Mouse (Mus musculus) stomach, embryonic 14.5 days (tissue): Measurements from ENCODE around the gene Ccl6. TPM values are rescaled to one million over a fixed set of nuclear protein-coding genes. Genes with fewer than 3 reads are reported as not detected.

Experiments
- ATAC-seq: fragments of 200-750 bp; cut with Nextera tagmentation; 2 replicates; pipeline ENCODE4 v1.8.0; 2017; ENCODE audit warnings: low read depth, moderate TSS enrichment; ENCODE audit not compliant: insufficient number of reproducible peaks, insufficient read depth, low FRiP score
- H3K27ac ChIP-seq: fragments of 300-500 bp; sonication (generic); 2 replicates; pipeline ENCODE4 v1.5.1; 2014; ENCODE audit warnings: mild to moderate bottlenecking, low read length, moderate library complexity, mixed read lengths
- H3K27me3 ChIP-seq: fragments of 300-500 bp; sonication (generic); 2 replicates; pipeline ENCODE4 v1.6.1; 2014; ENCODE audit warnings: low read length, control low read depth, mixed read lengths; ENCODE audit not compliant: control insufficient read depth, insufficient read depth
- H3K36me3 ChIP-seq: fragments of 300-500 bp; sonication (generic); 2 replicates; pipeline ENCODE4 v1.6.1; 2014; ENCODE audit warnings: mild to moderate bottlenecking, control low read depth, low read length, moderate library complexity, mixed read lengths; ENCODE audit not compliant: control insufficient read depth, insufficient read depth
- H3K4me1 ChIP-seq: fragments of 300-500 bp; sonication (generic); 2 replicates; pipeline ENCODE4 v1.6.1; 2014; ENCODE audit warnings: low read length, control low read depth, mixed read lengths; ENCODE audit not compliant: control insufficient read depth, insufficient read depth
- H3K4me2 ChIP-seq: fragments of 300-500 bp; sonication (generic); replicated peaks from 2 replicates; pipeline ENCODE4 v1.6.1; 2014; ENCODE audit warnings: low read depth, low read length, control low read depth
- H3K4me3 ChIP-seq: fragments of 300-500 bp; sonication (generic); 2 replicates; pipeline ENCODE4 v1.5.1; 2014; ENCODE audit warnings: low read depth, low read length, control low read depth
- H3K9ac ChIP-seq: fragments of 300-500 bp; sonication (generic); replicated peaks from 2 replicates; pipeline ENCODE4 v1.6.1; 2014; ENCODE audit warnings: low read depth, mild to moderate bottlenecking, control low read depth, low read length, moderate library complexity, mixed read lengths
- H3K9me3 ChIP-seq: fragments of 300-500 bp; sonication (generic); 2 replicates; pipeline ENCODE4 v1.6.1; 2016; ENCODE audit warnings: low read depth, low read length, control low read depth; ENCODE audit not compliant: control insufficient read depth
- WGBS: fragments of 180-500 bp; shearing (Covaris S2); extraction: QIAGEN DNeasy Blood & Tissue Kit; methylation state at CpG from one replicate; pipeline ENCODE4 v1.1.7; 2014; 5-methylcytosine and 5-hydroxymethylcytosine counted together
- polyA plus RNA-seq: library from polyadenylated mRNA; unstranded; fragments of >200 nt; fragmentation: Nextera tagmentation; extraction: Ambion mirVana; gene quantifications from 2 replicates; pipeline ENCODE4 v1.2.1, GENCODE M21; 2014

The Ccl6 gene
- polyA plus RNA-seq, 1 experiment from 2014 or later: 2.2 TPM

DNA sequence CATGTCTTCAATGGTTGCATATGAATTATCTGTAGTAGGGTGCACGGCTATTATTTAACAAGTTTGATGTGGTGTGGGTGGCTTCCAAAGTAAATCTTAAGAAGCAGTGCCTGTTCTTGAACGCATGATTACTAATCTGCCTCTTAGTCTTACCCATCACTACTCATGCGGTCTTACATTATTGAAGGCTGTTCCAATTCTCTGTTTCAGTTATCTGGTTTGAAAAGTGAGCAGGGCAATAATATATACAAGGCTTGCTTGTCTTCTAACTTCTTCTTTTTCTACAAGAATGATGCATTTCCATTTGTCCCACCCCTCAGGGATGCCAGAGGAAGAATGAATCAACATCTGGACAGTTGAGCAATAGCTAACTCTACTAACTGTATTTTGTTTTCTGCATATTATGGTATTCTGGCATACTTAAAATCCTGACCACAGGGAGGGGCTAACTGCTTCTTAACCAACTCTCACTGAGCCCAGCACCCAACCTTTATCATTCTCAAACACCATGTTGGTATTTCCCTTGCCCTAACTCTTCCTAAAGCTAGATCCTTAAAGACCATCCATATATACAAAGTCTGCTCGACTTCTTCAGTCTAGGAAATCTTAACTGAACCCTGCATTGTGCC lies 15.8 kb downstream of the Ccl6 start:
- no peak overlapping the region for H3K9ac ChIP-seq
- H3K36me3 ChIP-seq: no peaks in the 10 kb centered on the region
- no peak overlapping the region for H3K4me3 ChIP-seq
- WGBS: 86% methylated on average over 4 of the region's 4 CpGs
- no peak for ATAC-seq
- H3K4me2 ChIP-seq: no peak overlapping the region
- no peaks in the 10 kb centered on the region for H3K27me3 ChIP-seq
- no peaks in the 10 kb centered on the region for H3K9me3 ChIP-seq
- H3K4me1 ChIP-seq: no peaks in the 10 kb centered on the region
- no peak overlapping the region for H3K27ac ChIP-seq

GRCm38 (mm10) chr11:83572834-83573233 lies 20.1 kb downstream of the Ccl6 start:
- H3K4me1 ChIP-seq: no peaks in the 10 kb centered on the region
- no peak overlapping the region for H3K27ac ChIP-seq
- H3K4me3 ChIP-seq: no peak overlapping the region
- 43% methylated on average over 9 of the region's 9 CpGs for WGBS
- no peaks in the 10 kb centered on the region for H3K36me3 ChIP-seq
- no peaks in the 10 kb centered on the region for H3K27me3 ChIP-seq
- no peak overlapping the region for H3K4me2 ChIP-seq
- H3K9me3 ChIP-seq: no peaks in the 10 kb centered on the region
- no peak for ATAC-seq
- H3K9ac ChIP-seq: no peak overlapping the region

DNA sequence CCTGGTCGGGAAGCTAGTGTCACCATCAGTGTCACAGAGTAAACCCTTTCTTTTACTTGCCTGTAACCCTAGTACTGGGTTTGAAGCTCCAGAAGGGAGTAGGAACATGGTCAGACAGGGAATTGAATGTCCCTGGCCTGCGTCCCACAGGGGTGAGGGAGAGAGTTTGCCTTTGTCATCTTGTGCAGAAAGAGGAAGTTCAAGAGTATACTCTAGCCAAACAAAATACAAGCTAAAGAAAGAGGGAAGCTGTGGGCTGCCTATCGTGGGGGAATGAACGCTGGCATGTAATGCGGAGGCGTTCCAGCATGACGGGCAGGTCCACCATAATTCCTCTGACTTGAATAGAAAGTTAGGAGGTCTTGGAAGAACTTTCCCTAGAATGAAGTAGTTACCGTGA lies 20.7 kb downstream of the Ccl6 start:
- Histone ChIP-seq H3K4me3 (no peak overlapping the region), H3K4me2 (no peak overlapping the region), H3K9me3 (no peaks in the 10 kb centered on the region), H3K9ac (no peak overlapping the region), H3K27me3 (no peaks in the 10 kb centered on the region), H3K27ac (no peak overlapping the region), H3K4me1 (no peaks in the 10 kb centered on the region), H3K36me3 (no peaks in the 10 kb centered on the region)
- ATAC-seq: no peak
- 91% methylated on average over 8 of the region's 8 CpGs for WGBS

DNA sequence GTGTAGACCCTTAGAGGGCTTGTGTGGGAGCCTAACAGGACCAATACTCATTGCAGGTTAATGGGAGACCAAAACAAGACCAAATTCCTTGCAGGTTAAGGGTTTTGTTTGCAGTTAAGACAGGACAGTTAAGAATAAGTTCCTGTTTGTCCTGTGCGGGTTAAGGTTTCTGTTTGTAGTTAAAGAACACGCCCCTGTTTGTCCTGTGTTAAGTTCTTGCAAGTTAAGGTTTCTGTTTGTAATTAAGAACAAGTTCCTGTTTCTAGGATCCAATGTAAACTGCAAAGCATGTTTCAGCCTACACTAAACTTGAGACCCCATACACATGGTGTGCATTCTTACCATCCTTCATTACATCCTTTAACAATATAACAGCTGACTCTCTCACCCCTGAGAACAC lies 22.7 kb downstream of the Ccl6 start:
- no peak for ATAC-seq
- no peaks in the 10 kb centered on the region for H3K9me3 ChIP-seq
- no peaks in the 10 kb centered on the region for H3K36me3 ChIP-seq
- H3K27ac ChIP-seq: no peak overlapping the region
- H3K4me2 ChIP-seq: no peak overlapping the region
- H3K27me3 ChIP-seq: no peaks in the 10 kb centered on the region
- no peak overlapping the region for H3K4me3 ChIP-seq
- no peaks in the 10 kb centered on the region for H3K4me1 ChIP-seq
- H3K9ac ChIP-seq: no peak overlapping the region
- 58% methylated on average over 2 of the region's 2 CpGs for WGBS

- H3K27me3 ChIP-seq: no peaks in the 10 kb centered on the region
- ATAC-seq: no peak
- H3K4me1 ChIP-seq: no peaks in the 10 kb centered on the region
- H3K4me3 ChIP-seq: no peak overlapping the region
- no peak overlapping the region for H3K9ac ChIP-seq
- no peak overlapping the region for H3K4me2 ChIP-seq
- H3K9me3 ChIP-seq: no peaks in the 10 kb centered on the region
- no peak overlapping the region for H3K27ac ChIP-seq
- H3K36me3 ChIP-seq: no peaks in the 10 kb centered on the region
- WGBS: 96% methylated on average over 7 of the region's 7 CpGs
Measured at GRCm38 (mm10) chr11:83569249-83569648, 23.6 kb downstream of the Ccl6 start.

DNA sequence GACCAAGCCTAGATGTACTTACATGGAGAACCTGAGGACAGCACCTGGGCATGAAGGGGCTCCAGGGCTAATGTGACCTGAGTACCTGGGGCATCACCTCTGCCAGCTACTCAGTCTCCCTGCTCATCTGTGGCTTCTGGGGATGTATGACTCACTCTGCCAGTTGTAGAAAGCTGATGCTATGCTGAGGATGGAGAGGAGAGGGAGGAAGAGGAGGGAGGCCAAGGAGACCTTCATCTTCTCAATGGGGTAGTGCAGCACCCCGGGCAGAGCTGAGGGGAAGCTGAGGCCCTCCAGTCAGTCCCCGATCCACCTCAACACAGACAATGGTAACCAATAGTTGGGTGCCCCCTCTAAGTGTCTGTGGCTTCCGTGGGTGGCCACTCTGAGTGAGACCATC lies 24.1 kb downstream of the Ccl6 start:
- no peak overlapping the region for H3K9ac ChIP-seq
- no peak overlapping the region for H3K4me3 ChIP-seq
- no peaks in the 10 kb centered on the region for H3K4me1 ChIP-seq
- WGBS: 83% methylated on average over 3 of the region's 3 CpGs
- no peak overlapping the region for H3K27ac ChIP-seq
- no peaks in the 10 kb centered on the region for H3K27me3 ChIP-seq
- no peak for ATAC-seq
- H3K9me3 ChIP-seq: no peaks in the 10 kb centered on the region
- H3K4me2 ChIP-seq: no peak overlapping the region
- H3K36me3 ChIP-seq: no peaks in the 10 kb centered on the region

GRCm38 (mm10) chr11:83568061-83568460 lies 24.8 kb downstream of the Ccl6 start:
- no peaks in the 10 kb centered on the region for H3K9me3 ChIP-seq
- H3K36me3 ChIP-seq: no peaks in the 10 kb centered on the region
- H3K27me3 ChIP-seq: no peaks in the 10 kb centered on the region
- H3K9ac ChIP-seq: no peak overlapping the region
- H3K27ac ChIP-seq: no peak overlapping the region
- H3K4me2 ChIP-seq: no peak overlapping the region
- WGBS: 85% methylated on average over 9 of the region's 9 CpGs
- H3K4me3 ChIP-seq: no peak overlapping the region
- H3K4me1 ChIP-seq: no peaks in the 10 kb centered on the region
- no peak for ATAC-seq

DNA sequence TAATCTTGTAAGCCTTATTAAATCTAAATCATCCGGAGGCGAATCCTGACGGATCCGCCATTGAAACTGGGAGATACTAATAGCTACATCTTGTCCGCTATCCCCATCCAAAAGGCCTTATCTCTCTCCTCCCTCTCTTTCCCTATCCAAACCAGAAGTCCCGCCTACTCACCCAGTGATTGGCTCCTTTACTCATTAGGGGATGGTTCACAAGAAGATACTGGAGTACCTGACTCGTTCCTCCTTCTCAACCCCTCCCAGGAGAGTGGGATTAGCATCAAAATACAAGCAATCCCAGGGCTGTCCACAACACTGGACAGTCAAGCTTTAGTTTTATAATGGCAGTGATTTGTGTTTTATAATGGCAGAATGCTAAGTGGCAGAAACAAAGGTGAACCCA lies 25.6 kb downstream of the Ccl6 start:
- Histone ChIP-seq H3K27me3 (no peaks in the 10 kb centered on the region), H3K4me3 (no peak overlapping the region), H3K27ac (no peak overlapping the region), H3K4me1 (no peaks in the 10 kb centered on the region), H3K36me3 (no peaks in the 10 kb centered on the region), H3K4me2 (no peak overlapping the region), H3K9me3 (no peaks in the 10 kb centered on the region), H3K9ac (no peak overlapping the region)
- WGBS: 70% methylated on average over 7 of the region's 7 CpGs
- no peak for ATAC-seq

DNA sequence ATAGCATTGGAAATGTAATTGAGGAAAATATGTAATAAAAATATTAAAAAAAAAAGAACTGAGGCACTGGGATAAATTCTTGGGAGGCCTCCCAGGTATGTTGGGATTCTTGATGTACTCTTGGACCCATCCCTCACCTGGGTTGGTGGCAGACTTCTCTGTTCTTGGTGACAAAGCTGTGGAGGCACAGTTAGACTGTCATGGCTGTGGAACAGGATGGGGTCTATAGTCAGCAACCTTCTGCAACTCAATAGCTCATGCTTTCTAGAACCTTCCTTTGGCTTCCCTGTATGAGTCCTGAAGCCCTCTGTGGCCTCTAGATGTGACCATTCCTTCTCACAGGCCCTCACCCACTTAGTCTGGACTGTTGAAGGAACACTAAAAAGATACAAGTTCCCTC lies 26.3 kb downstream of the Ccl6 start:
- H3K9me3 ChIP-seq: no peaks in the 10 kb centered on the region
- no peaks in the 10 kb centered on the region for H3K27me3 ChIP-seq
- H3K4me2 ChIP-seq: no peak overlapping the region
- H3K4me1 ChIP-seq: no peaks in the 10 kb centered on the region
- no peak overlapping the region for H3K9ac ChIP-seq
- H3K27ac ChIP-seq: no peak overlapping the region
- no peaks in the 10 kb centered on the region for H3K36me3 ChIP-seq
- ATAC-seq: no peak
- H3K4me3 ChIP-seq: no peak overlapping the region
